Mouse (Mus musculus): ENCODE data around the gene Dpm1.

The Dpm1 gene

DNA sequence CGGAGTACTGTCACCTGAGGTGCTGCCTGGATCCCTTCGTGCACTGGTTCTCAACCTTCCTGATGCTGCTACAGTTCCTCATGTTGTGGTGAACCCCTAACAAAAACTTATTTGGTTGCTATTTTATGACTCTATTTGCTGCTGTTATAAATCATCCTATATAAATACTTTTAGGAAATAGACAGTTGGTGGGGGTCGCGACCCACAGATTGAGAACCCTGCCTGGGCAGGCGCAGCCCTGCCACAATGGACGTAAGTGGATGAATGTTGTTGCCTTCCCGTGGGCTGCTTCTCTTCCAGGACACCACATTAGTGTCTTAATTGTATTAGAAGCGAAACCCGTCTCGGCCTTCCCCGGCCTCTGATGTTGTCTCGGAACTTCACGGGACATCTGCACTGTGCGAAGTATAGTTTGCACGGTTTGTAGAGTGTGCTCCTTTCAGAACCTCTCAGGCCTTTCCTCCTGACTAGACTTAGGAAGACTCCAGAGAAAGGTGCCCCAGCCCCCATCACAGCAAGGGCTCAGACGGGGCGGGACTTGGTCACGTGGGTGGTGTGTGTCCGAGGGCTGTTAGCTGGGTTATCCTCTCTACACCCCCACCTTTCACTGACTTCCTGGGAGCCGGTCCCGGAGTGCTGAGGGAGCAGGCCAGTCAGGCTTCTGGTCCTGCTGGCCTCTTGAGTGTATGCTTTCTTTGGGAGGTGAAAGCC, 63.5 kb downstream of the Dpm1 start:
- DNase-seq (ENCODE audit: low spot score in 2 of 2) = no peak

DNA sequence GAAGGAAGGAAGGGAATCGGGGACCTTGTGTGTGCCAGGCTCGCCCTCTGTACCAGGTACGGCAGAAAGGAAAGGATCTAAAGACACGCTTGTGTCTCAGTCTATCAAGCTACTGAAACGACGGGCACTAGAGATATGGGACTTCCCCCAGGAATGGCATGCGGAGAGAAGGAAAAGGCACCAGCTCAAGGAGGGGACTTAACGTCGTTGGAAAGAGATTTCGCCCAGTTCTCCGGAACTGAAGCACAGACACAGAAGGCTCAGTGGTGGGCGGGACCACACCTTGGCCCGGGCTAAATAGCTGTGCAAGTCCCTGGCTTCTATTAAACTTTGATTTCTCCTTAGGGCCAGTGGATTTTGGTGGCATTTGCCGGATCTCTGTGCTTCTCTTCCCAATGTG, 68.4 kb downstream of the Dpm1 start:
- no peak for DNase-seq (ENCODE audit: low spot score in 2 of 2)

DNA sequence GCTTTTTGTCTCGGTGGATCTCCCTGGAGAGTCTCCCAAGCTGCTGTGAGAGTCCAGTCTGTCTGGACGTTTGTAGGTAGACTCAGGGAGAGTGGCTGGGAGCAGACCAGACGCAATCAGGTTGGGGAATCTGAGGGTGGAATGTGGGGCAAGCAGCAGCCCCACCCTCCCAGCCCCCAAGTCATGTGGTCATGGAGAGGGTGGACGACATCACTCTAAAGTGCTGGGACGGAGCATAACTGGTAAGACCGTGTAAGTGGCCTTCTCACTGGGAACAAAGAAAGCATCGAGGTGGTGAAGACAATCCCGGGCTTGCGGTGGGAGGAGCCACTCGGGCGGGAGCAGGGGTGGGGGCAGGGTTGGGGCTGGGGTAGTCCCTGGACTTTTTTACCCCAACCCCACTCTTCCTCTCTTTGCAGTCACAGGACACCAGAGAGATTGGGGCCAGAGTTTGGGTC, 68.8 kb downstream of the Dpm1 start:
- DNase-seq (ENCODE audit: low spot score in 2 of 2) = no peak

DNA sequence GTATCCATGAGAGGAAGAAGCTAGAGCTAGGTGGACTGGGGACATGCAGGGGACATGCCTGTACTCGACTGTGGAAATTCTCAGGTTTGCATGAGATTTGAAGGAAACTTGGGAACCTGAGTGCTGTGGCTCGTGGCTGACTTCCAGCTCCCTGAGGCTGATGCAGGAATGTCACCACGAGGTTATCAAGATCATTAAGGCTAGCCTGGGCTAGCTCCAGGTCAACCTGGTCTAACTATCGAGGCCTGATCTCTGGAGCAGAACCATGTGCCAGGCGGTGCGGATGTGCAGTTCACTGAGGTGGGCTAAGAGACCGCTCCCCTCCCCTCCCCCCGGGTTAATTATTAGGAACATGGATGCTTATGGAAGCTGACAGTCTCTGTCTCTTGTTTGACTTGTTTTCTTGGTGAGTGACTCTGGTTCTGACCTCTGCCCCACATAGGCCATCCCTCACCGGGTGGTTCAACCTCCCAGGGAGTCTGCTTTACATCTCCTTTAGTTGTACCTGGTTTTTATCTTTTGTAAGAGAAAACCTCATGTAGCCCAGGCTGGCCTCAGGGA, 69.9 kb downstream of the Dpm1 start:
- DNase-seq (ENCODE audit: low spot score in 2 of 2) = no peak

Measured in natural killer cell, adult 2 months (primary cell).